Mouse (Mus musculus): Measurements from ENCODE around the gene Cd274.

- TF ChIP-seq GATA1 (IDR thresholded peaks at IDR 0.05; ENCODE audit: borderline replicate concordance, low read length) (no peak), FLI1 (IDR thresholded peaks at IDR 0.05; ENCODE audit: low read length) (no peak)
These were observed 4.9 kb downstream of the Cd274 start for GRCm38 (mm10) chr19:29372138-29372537.
